Mouse (Mus musculus): ENCODE results near the gene Cd7.

DNA sequence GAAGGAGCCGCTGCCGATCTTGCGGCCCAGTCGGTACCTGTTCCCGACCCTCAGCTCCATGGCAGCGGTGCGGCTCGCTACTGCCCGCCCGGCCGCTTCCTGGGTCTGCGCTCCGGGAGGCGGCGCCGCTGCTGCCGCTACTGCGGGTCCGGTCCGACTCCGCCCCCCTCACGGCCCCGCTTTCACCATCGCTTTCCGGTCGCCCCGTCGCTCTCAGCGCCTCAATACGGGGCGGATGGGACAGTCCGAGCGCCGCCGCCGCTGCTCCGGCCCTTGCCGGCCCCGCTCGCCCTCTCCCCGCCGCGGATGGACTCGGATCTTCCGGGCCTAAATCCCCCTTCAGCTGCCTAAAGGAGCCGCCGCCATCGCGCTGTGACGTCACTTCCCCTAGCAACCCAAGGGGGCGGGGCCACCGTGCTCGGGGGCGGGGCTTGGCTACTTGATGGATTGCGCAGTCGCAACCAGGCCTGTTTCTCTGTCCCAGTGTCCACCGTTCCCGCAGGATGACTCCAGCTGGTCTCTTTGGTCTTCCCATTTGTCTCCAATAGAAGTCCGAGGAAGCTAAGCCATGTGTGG, 48.2 kb downstream of the Cd7 start, which contains the start of gene Csnk1d:
- TF ChIP-seq POLR2A (IDR thresholded peaks at IDR 0.05; ENCODE audit: borderline replicate concordance, control insufficient read depth, low read depth, low read length), result 0 out of 2 replicates have a peak, but pooled peaks have one; percentile 53
- no peak for TF ChIP-seq CTCF (IDR thresholded peaks at IDR 0.05; ENCODE audit: control insufficient read depth, insufficient read depth, low read length)

Data from bone marrow, adult 2 months (tissue).